Comparison of ENCODE assay signal across 20 mouse cellular contexts in genomic region chr13:106723315-106723714, GRCm38 (mm10).
"Had no signal": no experiment of that assay in that cellular context is flagged by ENCODE, and none has a peak within 500 bp of the region (broad histone marks: within the 10 kb centered on the region; RNA-seq: fewer than 3 reads in every experiment).

No protein-coding gene starts in this region.

- H3K4me1 ChIP-seq: kidney, embryonic 15.5 days; limb, embryonic 12.5 days; limb, embryonic 15.5 days; midbrain, embryonic 12.5 days; midbrain, embryonic 15.5 days; neural tube, embryonic 13.5 days had no signal

- H3K36me3 ChIP-seq: kidney, embryonic 15.5 days; limb, embryonic 12.5 days; limb, embryonic 15.5 days; midbrain, embryonic 12.5 days; midbrain, embryonic 15.5 days; neural tube, embryonic 13.5 days had no signal

- ATAC-seq: liver, postnatal 0 days; lung, postnatal 0 days; midbrain, embryonic 15.5 days had no signal

- H3K27ac ChIP-seq: kidney, embryonic 15.5 days; limb, embryonic 12.5 days; limb, embryonic 15.5 days; liver, embryonic 14.5 days; macrophage; midbrain, embryonic 12.5 days; midbrain, embryonic 15.5 days; neural tube, embryonic 13.5 days; stomach, postnatal 0 days had no signal

- H3K9ac ChIP-seq: kidney, embryonic 15.5 days; limb, embryonic 12.5 days; limb, embryonic 15.5 days; liver, embryonic 14.5 days; liver, postnatal 0 days; lung, embryonic 14.5 days; midbrain, embryonic 12.5 days; midbrain, embryonic 15.5 days; neural tube, embryonic 13.5 days had no signal

- H3K4me3 ChIP-seq: kidney, embryonic 15.5 days; limb, embryonic 12.5 days; limb, embryonic 15.5 days; midbrain, embryonic 12.5 days; midbrain, embryonic 15.5 days; myocyte; neural tube, embryonic 13.5 days had no signal

- H3K27me3 ChIP-seq: kidney, embryonic 15.5 days; limb, embryonic 12.5 days; limb, embryonic 15.5 days; midbrain, embryonic 12.5 days; midbrain, embryonic 15.5 days; neural tube, embryonic 13.5 days had no signal

- H3K9me3 ChIP-seq: kidney, embryonic 15.5 days; limb, embryonic 12.5 days; limb, embryonic 15.5 days; midbrain, embryonic 12.5 days; midbrain, embryonic 15.5 days; neural tube, embryonic 13.5 days had no signal

- H3K4me2 ChIP-seq: kidney, embryonic 15.5 days; limb, embryonic 12.5 days; limb, embryonic 15.5 days; liver, embryonic 11.5 days; lung, embryonic 14.5 days; midbrain, embryonic 12.5 days; midbrain, embryonic 15.5 days; neural tube, embryonic 13.5 days had no signal

- DNase-seq: kidney, adult 11 months; kidney, adult 8-10 months; kidney, postnatal 10 days; kidney, postnatal 36 days; liver, postnatal 0 days; lung, embryonic 14.5 days; retina, postnatal 1 day; thymus, postnatal 25 days had no signal
